Mouse (Mus musculus) embryonic facial prominence, embryonic 11.5 days (tissue): Measurements from ENCODE around the gene B3gnt9. TPM values are rescaled to one million over a fixed set of nuclear protein-coding genes. Genes with fewer than 3 reads are reported as not detected.
"Not testable (repeated sequence)": the region's sequence is repeated elsewhere in the genome, so short reads cannot be mapped to it uniquely, and the experiment has no call there.

ENCODE experiments used
- ATAC-seq: fragments of 200-750 bp; cut with Nextera tagmentation; replicated peaks from 2 replicates; pipeline ENCODE4 v1.8.0; 2017; ENCODE audit warnings: low read depth; ENCODE audit not compliant: insufficient number of reproducible peaks, low FRiP score, low TSS enrichment
- DNase-seq: peaks from one replicate; pipeline ENCODE4 v3.0.0-alpha.2; 2015; ENCODE audit warnings: low spot score
- H3K27ac ChIP-seq: fragments of 300-500 bp; sonication (generic); replicated peaks from 2 replicates; pipeline ENCODE4 v1.5.1; 2014; ENCODE audit warnings: mild to moderate bottlenecking, low read depth, low read length, control low read depth
- H3K27me3 ChIP-seq: fragments of 300-500 bp; sonication (generic); 2 replicates; pipeline ENCODE4 v1.6.1; 2014; ENCODE audit warnings: mild to moderate bottlenecking, low read length, moderate library complexity, mixed read lengths; ENCODE audit not compliant: control insufficient read depth, insufficient read depth
- H3K36me3 ChIP-seq: fragments of 300-500 bp; sonication (generic); replicated peaks from 2 replicates; pipeline ENCODE4 v1.6.1; 2014; ENCODE audit warnings: low read depth, mild to moderate bottlenecking, low read length, moderate library complexity, mixed read lengths; ENCODE audit not compliant: control insufficient read depth, insufficient read depth
- H3K4me1 ChIP-seq: fragments of 300-500 bp; sonication (generic); 2 replicates; pipeline ENCODE4 v1.6.1; 2014; ENCODE audit warnings: low read length, mixed read lengths; ENCODE audit not compliant: control insufficient read depth, insufficient read depth
- H3K4me2 ChIP-seq: fragments of 300-500 bp; sonication (generic); 2 replicates; pipeline ENCODE4 v1.6.1; 2014; ENCODE audit warnings: low read depth, mild to moderate bottlenecking, control low read depth, low read length, moderate library complexity
- H3K4me3 ChIP-seq: fragments of 300-500 bp; sonication (generic); 2 replicates; pipeline ENCODE4 v1.5.1; 2014; ENCODE audit warnings: low read depth, low read length, control low read depth
- H3K9ac ChIP-seq: fragments of 300-500 bp; sonication (generic); replicated peaks from 2 replicates; pipeline ENCODE4 v1.6.1; 2014; ENCODE audit warnings: mild to moderate bottlenecking, control low read depth, low read length
- H3K9me3 ChIP-seq: fragments of 300-500 bp; sonication (generic); replicated peaks from 2 replicates; pipeline ENCODE4 v1.6.1; 2016; ENCODE audit warnings: mild to moderate bottlenecking, low read length, inconsistent platforms, mixed read lengths; ENCODE audit not compliant: control insufficient read depth
- WGBS: fragments of 180-500 bp; shearing (Covaris S2); extraction: QIAGEN DNeasy Blood & Tissue Kit; methylation state at CpG from one replicate; pipeline ENCODE4 v1.1.7; 2014; 5-methylcytosine and 5-hydroxymethylcytosine counted together
- polyA plus RNA-seq: library from polyadenylated mRNA; unstranded; fragments of >200 nt; fragmentation: Nextera tagmentation; extraction: Ambion mirVana; gene quantifications from 2 replicates; pipeline ENCODE4 v1.2.1, GENCODE M21; 2014

B3gnt9 gene
- polyA plus RNA-seq, 1 experiment from 2014 or later: 2.3 TPM

GRCm38 (mm10) chr8:105252680-105253537 is 2.0 kb downstream of the B3gnt9 start:
- DNase-seq (no peak), ATAC-seq (no peak)
- Histone ChIP-seq H3K27ac (no peak overlapping the region), H3K4me3 (no peak overlapping the region), H3K36me3 (peaks cover 2% of the 10 kb centered on the region; the same call in 1 of the 2 replicates), H3K9ac (no peak overlapping the region), H3K9me3 (no peaks in the 10 kb centered on the region), H3K4me2 (no peak overlapping the region), H3K4me1 (peaks cover 5% of the 10 kb centered on the region; the same call in 1 of the 2 replicates), H3K27me3 (peaks cover 4% of the 10 kb centered on the region)
- WGBS: 82% methylated on average over 10 of the region's 10 CpGs

DNA sequence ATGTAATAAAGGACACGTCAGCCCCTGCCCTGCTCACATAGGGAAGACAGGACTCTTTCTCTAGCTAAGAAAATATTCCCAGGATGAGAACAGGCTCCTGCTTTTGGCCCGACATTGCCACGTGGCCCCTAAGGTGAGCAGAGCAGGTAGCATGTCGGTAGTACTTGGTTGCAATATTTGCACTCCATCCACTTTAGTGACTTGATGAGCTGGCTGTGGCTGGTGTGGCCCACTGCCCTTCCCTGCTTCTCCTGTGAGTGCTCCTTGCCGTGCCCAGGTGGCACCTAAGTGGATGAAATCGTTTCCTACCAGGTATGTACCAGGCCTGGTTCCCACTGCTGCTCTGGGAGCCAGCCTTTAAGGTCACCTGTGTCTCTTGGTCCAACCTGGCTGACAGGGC is 3.0 kb downstream of the B3gnt9 start:
- ATAC-seq (no peak), DNase-seq (no peak)
- H3K36me3 ChIP-seq: peaks cover 2% of the 10 kb centered on the region; the same call in 1 of the 2 replicates
- H3K4me2 ChIP-seq: no peak overlapping the region
- no peak overlapping the region for H3K27ac ChIP-seq
- H3K9ac ChIP-seq: no peak overlapping the region
- H3K4me1 ChIP-seq: peaks cover 5% of the 10 kb centered on the region; the same call in 1 of the 2 replicates
- WGBS: 95% methylated on average over 6 of the region's 6 CpGs
- no peaks in the 10 kb centered on the region for H3K9me3 ChIP-seq
- H3K4me3 ChIP-seq: no peak overlapping the region
- 0 out of 2 replicates have a peak, but pooled peaks cover 3% of the 10 kb centered on the region for H3K27me3 ChIP-seq

GRCm38 (mm10) chr8:105241016-105241415 is 13.9 kb downstream of the B3gnt9 start:
- no peaks in the 10 kb centered on the region for H3K4me1 ChIP-seq
- no peak overlapping the region for H3K27ac ChIP-seq
- no peak overlapping the region for H3K9ac ChIP-seq
- 98% methylated on average over 7 of the region's 7 CpGs for WGBS
- H3K4me2 ChIP-seq: no peak overlapping the region
- H3K36me3 ChIP-seq: no peaks in the 10 kb centered on the region; the same call in none of the 2 replicates
- no peak overlapping the region for H3K4me3 ChIP-seq
- no peaks in the 10 kb centered on the region for H3K27me3 ChIP-seq
- no peak for DNase-seq
- no peak for ATAC-seq
- H3K9me3 ChIP-seq: no peaks in the 10 kb centered on the region

- H3K36me3 ChIP-seq: no peaks in the 10 kb centered on the region; the same call in none of the 2 replicates
- no peaks in the 10 kb centered on the region for H3K4me1 ChIP-seq
- H3K9me3 ChIP-seq: no peaks in the 10 kb centered on the region
- H3K4me2 ChIP-seq: no peak overlapping the region
- no peak overlapping the region for H3K27ac ChIP-seq
- DNase-seq: no peak
- H3K27me3 ChIP-seq: no peaks in the 10 kb centered on the region
- no peak for ATAC-seq
- 90% methylated on average over 14 of the region's 14 CpGs for WGBS
- H3K4me3 ChIP-seq: no peak overlapping the region
- no peak overlapping the region for H3K9ac ChIP-seq
Observed at GRCm38 (mm10) chr8:105237442-105238142, 17.4 kb downstream of the B3gnt9 start.

DNA sequence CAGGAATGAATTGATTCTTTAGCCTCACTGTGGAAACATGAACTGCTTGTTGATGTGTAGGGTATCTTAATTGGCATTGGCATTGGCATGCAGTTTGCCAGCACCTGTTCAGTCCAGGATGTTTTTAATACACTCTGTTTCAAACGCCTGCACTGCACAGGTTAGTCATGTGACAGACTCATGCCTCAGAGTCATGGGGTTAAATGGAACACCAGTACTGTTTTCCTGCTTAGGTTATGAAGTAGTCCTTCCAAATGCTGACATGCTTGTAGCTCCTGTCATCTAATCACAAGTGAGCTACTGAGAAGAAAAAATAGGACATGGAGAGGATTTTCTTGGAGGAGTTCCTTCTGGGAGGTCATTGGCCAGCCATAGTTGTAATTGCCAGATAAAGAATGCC is 19.7 kb downstream of the B3gnt9 start:
- Histone ChIP-seq H3K4me1 (no peaks in the 10 kb centered on the region), H3K4me3 (no peak overlapping the region), H3K4me2 (no peak overlapping the region), H3K36me3 (no peaks in the 10 kb centered on the region; the same call in none of the 2 replicates), H3K27ac (no peak overlapping the region), H3K27me3 (no peaks in the 10 kb centered on the region), H3K9ac (no peak overlapping the region), H3K9me3 (no peaks in the 10 kb centered on the region)
- DNase-seq: no peak
- no peak for ATAC-seq
- WGBS: 61% methylated on average over 1 of the region's 1 CpGs

- no peaks in the 10 kb centered on the region for H3K27me3 ChIP-seq
- 55% methylated on average over 1 of the region's 1 CpGs for WGBS
- H3K4me1 ChIP-seq: no peaks in the 10 kb centered on the region
- DNase-seq: no peak
- no peak overlapping the region for H3K27ac ChIP-seq
- H3K4me2 ChIP-seq: no peak overlapping the region
- no peaks in the 10 kb centered on the region; the same call in 1 of the 2 replicates for H3K36me3 ChIP-seq
- H3K9ac ChIP-seq: no peak overlapping the region
- no peak overlapping the region for H3K4me3 ChIP-seq
- H3K9me3 ChIP-seq: no peaks in the 10 kb centered on the region
- ATAC-seq: no peak
Observed at GRCm38 (mm10) chr8:105233126-105233935, 21.6 kb downstream of the B3gnt9 start.

DNA sequence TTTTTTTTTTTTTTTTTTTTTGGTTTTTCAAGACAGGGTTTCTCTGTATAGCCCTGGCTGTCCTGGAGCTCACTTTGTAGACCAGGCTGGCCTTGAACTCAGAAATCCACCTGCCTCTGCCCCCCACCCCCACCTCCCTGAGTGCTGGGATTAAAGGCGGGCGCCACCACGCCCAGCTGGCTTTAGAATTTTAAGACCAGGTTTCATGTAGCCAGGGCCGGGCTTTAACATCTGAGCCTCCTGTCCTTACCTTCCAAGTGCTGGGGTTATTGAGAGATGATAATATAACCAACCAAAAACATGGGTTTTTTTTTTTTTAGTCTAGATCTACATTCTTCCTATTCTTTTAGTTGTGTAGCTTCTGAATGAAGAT is 22.6 kb downstream of the B3gnt9 start:
- H3K9ac ChIP-seq, H3K9me3 ChIP-seq, H3K4me1 ChIP-seq, H3K36me3 ChIP-seq, H3K27ac ChIP-seq, H3K27me3 ChIP-seq, H3K4me3 ChIP-seq, H3K4me2 ChIP-seq, DNase-seq, ATAC-seq: not testable (repeated sequence)
- WGBS: 87% methylated on average over 4 of the region's 4 CpGs
